Mouse (Mus musculus) limb, embryonic 12.5 days (tissue): ENCODE measurements at regions not wholly inside any gene's neighbourhood (a gene's known extent, or its start where the extent isn't known, plus 50 kb on each side); places are given as distances from the start of the nearest gene placed in this dataset.

ENCODE experiments used
- ATAC-seq: fragments of 200-750 bp; cut with Nextera tagmentation; 2 replicates; pipeline ENCODE4 v1.8.0; 2017; ENCODE audit warnings: low read depth, moderate TSS enrichment; ENCODE audit not compliant: insufficient number of reproducible peaks, insufficient read depth, low FRiP score, low TSS enrichment
- H3K27ac ChIP-seq: fragments of 300-500 bp; sonication (generic); 2 replicates; pipeline ENCODE4 v1.5.1; 2016; ENCODE audit warnings: mild to moderate bottlenecking, moderate library complexity
- H3K27me3 ChIP-seq: fragments of 300-500 bp; sonication (generic); 2 replicates; pipeline ENCODE4 v1.6.1; 2016; ENCODE audit warnings: mild to moderate bottlenecking, moderate library complexity
- H3K36me3 ChIP-seq: fragments of 300-500 bp; sonication (generic); 2 replicates; pipeline ENCODE4 v1.6.1; 2016; ENCODE audit warnings: mild to moderate bottlenecking, moderate library complexity
- H3K4me1 ChIP-seq: fragments of 300-500 bp; sonication (generic); replicated peaks from 2 replicates; pipeline ENCODE4 v1.6.1; 2016
- H3K4me2 ChIP-seq: fragments of 300-500 bp; sonication (generic); 2 replicates; pipeline ENCODE4 v1.6.1; 2016; ENCODE audit warnings: mild to moderate bottlenecking, moderate library complexity
- H3K4me3 ChIP-seq: fragments of 300-500 bp; sonication (generic); replicated peaks from 2 replicates; pipeline ENCODE4 v1.5.1; 2016; ENCODE audit warnings: mild to moderate bottlenecking
- H3K9ac ChIP-seq: fragments of 300-500 bp; sonication (generic); replicated peaks from 2 replicates; pipeline ENCODE4 v1.6.1; 2016; ENCODE audit warnings: mild to moderate bottlenecking, moderate library complexity
- H3K9me3 ChIP-seq: fragments of 300-500 bp; sonication (generic); 2 replicates; pipeline ENCODE4 v1.6.1; 2016; ENCODE audit warnings: mild to moderate bottlenecking, moderate library complexity
- WGBS: fragments of 180-500 bp; shearing (Covaris S2); methylation state at CpG from one replicate; pipeline ENCODE4 v1.1.7; 2016; 5-methylcytosine and 5-hydroxymethylcytosine counted together

DNA sequence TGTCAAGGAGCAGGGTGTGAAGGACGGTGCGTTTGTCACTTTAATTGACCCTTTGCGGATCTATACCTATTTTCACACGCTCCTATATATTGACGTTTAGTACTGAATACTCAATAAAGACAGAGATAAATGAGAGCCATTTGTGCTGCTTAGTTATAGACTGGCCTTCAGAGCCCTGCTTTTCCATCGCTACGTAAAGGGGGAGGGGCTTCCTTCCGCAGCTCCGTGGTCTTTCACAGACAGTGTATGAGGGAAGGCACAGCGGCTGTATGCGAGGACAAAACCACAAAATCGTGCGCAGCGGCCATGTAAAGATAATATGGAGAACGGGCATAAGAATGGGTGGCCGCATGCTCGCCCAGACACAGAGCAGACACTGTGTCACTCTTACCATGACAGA, 58.4 kb upstream of the Pced1b start:
- Histone ChIP-seq H3K4me2 (no peak overlapping the region), H3K27me3 (no peaks in the 10 kb centered on the region), H3K4me3 (no peak overlapping the region), H3K9me3 (no peaks in the 10 kb centered on the region; the same call in 1 of the 2 replicates), H3K36me3 (no peaks in the 10 kb centered on the region), H3K27ac (no peak overlapping the region), H3K4me1 (no peaks in the 10 kb centered on the region), H3K9ac (no peak overlapping the region)
- 83% methylated on average over 17 of the region's 17 CpGs for WGBS
- ATAC-seq: no peak

DNA sequence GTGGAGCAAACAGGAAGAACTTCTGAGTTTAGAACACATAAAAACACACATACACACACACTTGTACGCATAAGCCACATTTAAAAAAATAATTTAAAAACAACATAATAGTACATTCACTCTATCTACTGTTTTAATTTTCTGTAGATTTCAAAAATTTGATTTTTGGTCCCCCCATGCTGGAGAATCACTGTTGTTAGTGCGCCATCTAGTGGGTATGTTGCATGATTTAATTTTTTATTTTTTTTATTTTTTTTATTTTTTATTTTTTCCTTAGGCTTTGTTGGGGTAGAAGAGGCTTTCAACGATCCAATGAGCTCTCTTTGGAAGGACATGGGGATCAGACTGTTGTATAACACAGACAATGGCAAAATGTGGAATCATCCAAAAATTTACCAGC, 59.1 kb upstream of the Pced1b start:
- Histone ChIP-seq H3K4me1 (no peaks in the 10 kb centered on the region), H3K9ac (no peak overlapping the region), H3K4me3 (no peak overlapping the region), H3K4me2 (no peak overlapping the region), H3K36me3 (no peaks in the 10 kb centered on the region), H3K9me3 (no peaks in the 10 kb centered on the region), H3K27me3 (no peaks in the 10 kb centered on the region), H3K27ac (no peak overlapping the region)
- 40% methylated on average over 3 of the region's 3 CpGs for WGBS
- ATAC-seq: no peak

DNA sequence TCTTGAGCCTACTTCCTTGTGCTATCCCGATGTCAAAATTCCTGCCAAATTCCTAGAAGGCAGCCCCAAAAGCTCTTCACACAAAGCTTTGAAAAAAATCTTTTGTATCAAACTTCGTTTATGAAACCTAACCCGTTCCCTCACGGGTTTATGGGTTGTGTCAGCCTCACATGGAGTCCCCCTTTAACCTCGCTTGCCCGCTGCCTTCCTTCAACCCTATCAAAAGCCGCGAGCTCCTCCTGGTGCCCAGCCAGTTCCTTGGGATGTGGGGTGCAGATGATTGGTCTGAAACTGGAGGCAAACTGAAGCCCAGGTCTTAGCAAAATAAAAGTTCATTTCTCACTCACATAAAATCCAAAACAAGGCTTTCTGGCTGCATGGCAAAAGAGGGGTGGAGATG, 60.9 kb upstream of the Pced1b start:
- 72% methylated on average over 8 of the region's 8 CpGs for WGBS
- Histone ChIP-seq H3K9me3 (no peaks in the 10 kb centered on the region), H3K27ac (no peak overlapping the region), H3K4me2 (no peak overlapping the region), H3K4me3 (no peak overlapping the region), H3K9ac (no peak overlapping the region), H3K36me3 (no peaks in the 10 kb centered on the region), H3K27me3 (no peaks in the 10 kb centered on the region), H3K4me1 (no peaks in the 10 kb centered on the region)
- no peak for ATAC-seq

DNA sequence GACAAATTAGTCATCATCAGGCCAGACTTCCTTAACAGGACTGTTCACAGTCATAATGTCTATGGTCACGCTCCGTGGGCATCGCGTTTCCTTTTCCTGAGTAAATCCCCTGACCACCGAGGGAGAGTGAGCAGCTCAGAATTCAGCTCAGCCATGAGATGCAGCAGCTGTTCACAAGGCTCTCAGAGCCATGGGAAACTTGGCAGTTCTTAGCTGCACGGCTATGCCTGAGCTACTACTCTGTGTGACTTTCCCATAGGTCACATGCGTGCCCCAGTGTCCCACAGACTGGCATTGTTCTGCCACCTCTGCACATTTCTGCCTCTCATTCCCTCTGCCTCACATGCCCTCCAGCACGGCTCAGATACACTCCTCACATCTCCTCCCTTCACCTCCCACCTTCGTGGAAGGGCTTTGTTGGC, 64.3 kb upstream of the Pced1b start:
- 70% methylated on average over 9 of the region's 9 CpGs for WGBS
- no peak overlapping the region for H3K9ac ChIP-seq
- peaks cover 8% of the 10 kb centered on the region; the same call in 1 of the 2 replicates for H3K4me1 ChIP-seq
- H3K36me3 ChIP-seq: no peaks in the 10 kb centered on the region
- H3K9me3 ChIP-seq: no peaks in the 10 kb centered on the region
- H3K4me2 ChIP-seq: no peak overlapping the region
- ATAC-seq: no peak
- no peaks in the 10 kb centered on the region for H3K27me3 ChIP-seq
- H3K27ac ChIP-seq: 0 out of 2 replicates have a peak overlapping the region, but pooled peaks have one; percentile 18
- H3K4me3 ChIP-seq: no peak overlapping the region

DNA sequence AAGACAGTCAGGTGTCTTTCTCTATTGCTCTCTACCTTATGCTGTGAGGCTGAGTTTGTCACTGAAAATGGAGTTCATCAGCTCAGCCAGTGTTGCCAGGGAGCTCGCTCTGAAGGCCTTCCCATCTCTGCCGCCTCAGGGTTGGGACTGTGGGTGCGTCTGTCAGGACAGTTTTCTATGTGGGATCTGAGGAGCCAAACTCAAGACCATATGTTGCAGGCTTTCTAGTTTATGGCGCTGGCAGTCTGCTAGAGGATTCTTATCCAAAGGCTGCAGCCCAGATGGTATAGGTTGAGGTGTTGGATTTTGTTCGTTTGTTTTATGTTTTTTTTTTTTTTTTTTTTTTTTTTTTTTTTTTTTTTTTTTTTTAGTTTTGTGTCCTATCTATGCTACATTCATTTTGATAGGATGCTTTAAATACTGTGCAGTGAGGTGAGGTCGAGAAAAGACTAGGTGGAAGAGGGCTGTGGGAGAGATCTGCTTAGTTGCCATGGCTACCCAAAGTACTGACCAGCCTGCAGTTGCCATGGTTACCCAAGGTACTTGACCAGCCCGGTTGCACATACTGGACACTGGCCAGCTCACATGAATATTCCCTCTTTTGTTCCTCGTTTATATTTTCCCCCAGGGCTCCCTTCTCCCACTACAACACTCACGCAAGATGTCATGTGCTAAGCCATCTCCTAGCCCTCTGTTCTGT, 65.8 kb upstream of the Pced1b start:
- Histone ChIP-seq H3K9me3 (no peaks in the 10 kb centered on the region), H3K27ac (no peak overlapping the region), H3K9ac (no peak overlapping the region), H3K4me1 (peaks cover 8% of the 10 kb centered on the region; the same call in 1 of the 2 replicates), H3K4me2 (no peak overlapping the region), H3K4me3 (no peak overlapping the region), H3K27me3 (no peaks in the 10 kb centered on the region), H3K36me3 (no peaks in the 10 kb centered on the region)
- no peak for ATAC-seq
- 71% methylated on average over 9 of the region's 9 CpGs for WGBS

DNA sequence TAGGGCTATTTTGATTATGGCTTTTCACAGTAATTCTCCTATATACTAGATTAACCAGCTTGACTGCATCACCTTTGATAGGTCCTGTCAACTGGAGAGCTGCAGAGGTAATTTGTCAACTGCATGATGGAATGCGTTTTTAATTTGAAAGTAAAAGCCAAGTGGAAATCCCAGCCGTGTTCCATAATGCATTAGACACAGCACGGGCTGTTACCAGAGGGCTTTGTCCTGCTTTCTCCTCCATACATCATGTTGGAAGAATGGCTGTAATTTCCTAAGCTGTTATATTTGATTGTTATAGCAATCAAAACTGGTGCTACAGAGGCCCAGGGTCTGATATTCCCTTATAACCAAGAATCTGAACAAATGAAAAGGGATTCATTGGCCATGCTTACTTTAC, 68.6 kb upstream of the Pced1b start:
- Histone ChIP-seq H3K27ac (no peak overlapping the region), H3K4me3 (no peak overlapping the region), H3K4me1 (peaks cover 17% of the 10 kb centered on the region), H3K4me2 (no peak overlapping the region), H3K36me3 (no peaks in the 10 kb centered on the region), H3K9me3 (no peaks in the 10 kb centered on the region), H3K9ac (no peak overlapping the region), H3K27me3 (no peaks in the 10 kb centered on the region)
- WGBS: 48% methylated on average over 3 of the region's 3 CpGs
- ATAC-seq: no peak

DNA sequence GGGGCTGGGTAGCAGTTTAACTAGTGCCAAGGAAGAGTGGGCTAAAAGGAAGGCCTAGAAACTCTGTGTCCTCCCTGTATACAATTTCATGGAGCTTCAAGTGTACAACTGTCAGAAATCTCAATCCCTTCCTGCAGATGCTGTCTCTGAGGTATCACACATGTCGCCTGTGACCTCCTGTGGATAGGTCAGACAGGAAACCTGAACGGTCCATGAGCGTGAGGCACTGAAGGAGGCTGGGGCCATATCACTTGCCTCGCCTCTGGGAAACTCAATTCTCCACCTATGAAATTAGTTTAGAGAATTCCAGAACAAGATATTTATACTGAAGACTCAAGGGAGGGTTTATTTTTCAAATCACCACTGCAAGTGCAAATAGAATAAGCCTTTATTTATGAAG, 69.1 kb upstream of the Pced1b start:
- ATAC-seq: no peak
- Histone ChIP-seq H3K9ac (no peak overlapping the region), H3K4me3 (no peak overlapping the region), H3K27me3 (no peaks in the 10 kb centered on the region), H3K27ac (no peak overlapping the region), H3K4me2 (no peak overlapping the region), H3K36me3 (no peaks in the 10 kb centered on the region), H3K9me3 (no peaks in the 10 kb centered on the region), H3K4me1 (peaks cover 17% of the 10 kb centered on the region)
- WGBS: 56% methylated on average over 4 of the region's 4 CpGs

DNA sequence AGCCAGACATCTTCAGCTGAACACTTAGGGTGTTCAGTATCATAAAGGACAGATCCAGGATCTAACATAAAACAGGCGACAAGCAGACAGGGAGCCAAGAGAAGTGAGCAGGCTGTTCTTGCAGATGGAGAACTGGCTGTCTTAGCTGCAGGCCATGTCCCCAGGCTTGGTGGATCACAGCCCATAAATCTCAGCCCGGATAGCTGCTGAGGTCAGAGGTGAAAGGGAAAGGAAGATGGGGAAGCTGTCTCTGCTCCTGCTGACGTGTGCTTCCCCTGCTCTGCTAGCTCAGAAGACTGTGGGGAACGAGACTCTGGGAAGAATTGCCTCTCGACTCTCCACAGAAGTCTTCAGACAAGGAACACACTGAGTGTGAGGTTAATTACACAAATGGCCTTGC, 71.9 kb upstream of the Pced1b start:
- no peaks in the 10 kb centered on the region for H3K27me3 ChIP-seq
- WGBS: 16% methylated on average over 5 of the region's 5 CpGs
- no peaks in the 10 kb centered on the region for H3K36me3 ChIP-seq
- H3K9ac ChIP-seq: no peak overlapping the region
- H3K4me1 ChIP-seq: peaks cover 20% of the 10 kb centered on the region
- H3K27ac ChIP-seq: no peak overlapping the region
- H3K9me3 ChIP-seq: no peaks in the 10 kb centered on the region
- H3K4me2 ChIP-seq: no peak overlapping the region
- no peak overlapping the region for H3K4me3 ChIP-seq
- no peak for ATAC-seq

DNA sequence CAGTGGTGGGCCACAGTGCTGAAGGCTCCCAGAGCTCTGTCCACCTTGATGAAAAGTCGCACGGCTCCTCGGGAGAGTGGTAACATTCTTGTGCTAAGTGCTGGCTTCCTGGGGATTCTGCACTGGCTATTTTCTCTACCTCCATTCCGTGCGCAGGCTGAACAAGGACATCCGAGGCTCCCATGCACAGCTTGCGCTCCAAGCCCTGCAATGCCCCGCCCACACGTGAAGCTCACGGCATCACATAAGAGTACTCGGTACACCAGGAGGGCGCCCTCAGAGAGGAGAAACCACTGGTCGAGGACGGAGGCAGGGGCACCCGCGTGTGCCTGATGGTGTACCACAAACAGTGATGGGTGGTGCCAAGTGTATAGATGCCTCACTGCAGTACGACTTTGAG, 73.7 kb upstream of the Pced1b start:
- Histone ChIP-seq H3K27ac (no peak overlapping the region), H3K9ac (peak overlapping the region; percentile 23; the same call in 1 of the 2 replicates), H3K4me3 (no peak overlapping the region), H3K9me3 (no peaks in the 10 kb centered on the region), H3K4me2 (no peak overlapping the region), H3K27me3 (no peaks in the 10 kb centered on the region), H3K4me1 (peaks cover 16% of the 10 kb centered on the region), H3K36me3 (no peaks in the 10 kb centered on the region)
- 78% methylated on average over 17 of the region's 17 CpGs for WGBS
- no peak for ATAC-seq

DNA sequence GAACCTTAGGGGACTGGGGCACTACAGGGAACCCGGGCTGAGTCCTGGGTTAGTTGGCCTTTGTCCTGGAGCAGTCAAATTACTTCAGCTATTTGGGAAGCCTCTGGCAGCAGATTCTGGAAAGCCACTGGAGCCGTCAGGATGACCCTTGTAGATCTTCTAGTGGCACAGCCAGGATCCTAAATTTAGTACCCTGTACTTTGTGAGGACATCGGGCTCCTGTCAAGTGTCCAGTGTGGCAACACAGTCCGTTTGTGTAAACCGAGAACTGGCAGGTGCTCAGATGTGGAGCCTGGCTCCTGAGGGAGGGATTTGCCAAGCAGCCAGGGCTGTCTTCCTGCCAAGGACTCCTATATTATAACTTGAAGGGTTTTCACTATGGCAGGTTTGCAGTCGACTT, 76.8 kb upstream of the Pced1b start:
- no peak overlapping the region for H3K27ac ChIP-seq
- WGBS: 75% methylated on average over 6 of the region's 6 CpGs
- no peak overlapping the region for H3K4me2 ChIP-seq
- H3K36me3 ChIP-seq: no peaks in the 10 kb centered on the region
- no peak overlapping the region for H3K4me3 ChIP-seq
- H3K4me1 ChIP-seq: peaks cover 11% of the 10 kb centered on the region
- no peak for ATAC-seq
- H3K27me3 ChIP-seq: no peaks in the 10 kb centered on the region
- H3K9ac ChIP-seq: no peak overlapping the region
- no peaks in the 10 kb centered on the region for H3K9me3 ChIP-seq

DNA sequence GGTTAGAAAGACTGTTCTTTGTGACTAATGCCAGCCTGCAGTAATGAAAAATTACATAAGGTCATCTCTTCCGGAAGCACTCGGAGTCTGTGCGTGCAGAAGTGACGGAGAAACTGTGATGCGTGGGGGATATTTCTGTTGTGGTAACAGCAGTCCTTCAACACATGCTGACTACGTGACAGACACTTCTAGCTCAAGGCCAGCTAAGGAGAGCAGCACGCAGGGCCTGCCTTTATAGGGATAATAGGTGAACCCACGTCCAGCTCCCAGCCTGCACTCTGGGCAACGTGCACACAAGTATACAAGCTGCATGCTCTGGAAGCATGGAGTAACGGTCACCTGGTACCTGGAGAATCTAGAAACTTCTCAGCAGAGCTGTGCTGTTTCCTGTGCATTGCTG, 77.5 kb upstream of the Pced1b start:
- no peaks in the 10 kb centered on the region for H3K36me3 ChIP-seq
- ATAC-seq: no peak
- H3K27ac ChIP-seq: no peak overlapping the region
- H3K4me2 ChIP-seq: no peak overlapping the region
- 85% methylated on average over 10 of the region's 10 CpGs for WGBS
- H3K9me3 ChIP-seq: no peaks in the 10 kb centered on the region
- no peak overlapping the region for H3K4me3 ChIP-seq
- H3K9ac ChIP-seq: no peak overlapping the region
- peaks cover 4% of the 10 kb centered on the region; the same call in 1 of the 2 replicates for H3K4me1 ChIP-seq
- no peaks in the 10 kb centered on the region for H3K27me3 ChIP-seq

DNA sequence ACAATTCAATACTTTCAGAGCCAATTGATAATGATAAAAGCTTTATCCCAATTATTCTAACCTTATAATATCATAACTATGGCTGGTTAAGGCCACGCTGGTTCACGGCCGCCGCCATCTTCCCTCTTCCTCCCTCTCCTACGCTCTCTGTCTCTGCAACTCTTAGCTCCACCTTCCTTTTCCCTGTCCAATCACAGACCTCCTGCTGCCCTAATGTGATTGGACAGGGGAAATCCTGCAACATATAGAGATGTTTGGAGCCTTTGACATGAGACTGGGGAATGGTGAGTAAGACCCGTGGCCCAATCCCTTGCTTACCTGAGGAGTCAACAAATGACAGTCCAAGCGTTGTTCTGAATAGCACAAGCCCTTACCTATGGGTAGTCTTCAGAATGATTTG, 79.8 kb upstream of the Pced1b start:
- no peak overlapping the region for H3K27ac ChIP-seq
- H3K4me3 ChIP-seq: no peak overlapping the region
- no peak overlapping the region for H3K4me2 ChIP-seq
- H3K4me1 ChIP-seq: no peaks in the 10 kb centered on the region
- no peak overlapping the region for H3K9ac ChIP-seq
- no peak for ATAC-seq
- H3K36me3 ChIP-seq: no peaks in the 10 kb centered on the region
- H3K9me3 ChIP-seq: no peaks in the 10 kb centered on the region
- WGBS: 95% methylated on average over 7 of the region's 7 CpGs
- no peaks in the 10 kb centered on the region for H3K27me3 ChIP-seq
